Mouse (Mus musculus): ENCODE results near the gene Cd34.
A peak's percentile ranks its signal among the peaks of the same experiment; 100 is the strongest.

The Cd34 gene

DNA sequence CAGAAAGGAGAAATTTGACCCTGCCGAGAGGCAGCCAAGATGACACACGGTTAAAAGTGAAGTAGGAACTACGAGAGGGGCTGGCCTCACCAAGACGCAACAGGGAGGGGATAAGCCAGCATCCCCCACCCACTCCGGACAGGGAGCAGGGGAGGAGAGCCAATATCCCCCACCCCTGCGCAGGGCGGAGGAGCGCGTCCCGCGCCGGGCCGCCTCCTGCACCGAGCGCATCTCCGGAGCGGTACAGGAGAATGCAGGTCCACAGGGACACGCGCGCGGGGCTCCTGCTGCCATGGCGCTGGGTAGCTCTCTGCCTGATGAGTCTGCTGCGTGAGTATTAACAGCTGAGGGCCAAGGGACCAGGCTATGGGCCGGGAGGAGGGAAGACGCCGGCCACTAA is at the start of gene Cd34:
TSS of gene Cd34 (plus strand) at position 105 of the 400 bp plus-strand sequence.
- DNase-seq (ENCODE audit: low spot score), result no peak

- DNase-seq (ENCODE audit: low spot score), result no peak
Measured at GRCm38 (mm10) chr1:194894513-194894912, 44.1 kb upstream of the Cd34 start.

DNA sequence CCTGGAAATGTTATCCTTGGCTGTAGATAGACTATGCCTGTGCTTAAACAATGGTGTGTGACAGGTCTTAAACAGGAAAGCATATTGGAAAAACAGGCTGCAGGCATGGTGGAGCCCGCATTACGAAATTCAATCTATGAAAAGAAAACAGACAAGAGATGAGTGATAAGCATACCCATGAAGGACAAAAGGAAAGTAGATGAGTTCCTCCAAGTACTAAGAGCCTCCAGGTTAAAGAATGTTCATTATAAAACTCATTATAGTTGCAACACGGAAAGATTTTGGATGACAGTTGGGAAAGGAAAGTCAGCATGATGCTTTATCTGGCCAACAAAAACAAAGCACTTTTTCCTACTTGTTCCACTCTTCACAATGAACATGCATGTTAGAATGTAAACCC is 43.3 kb upstream of the Cd34 start:
- no peak for DNase-seq (ENCODE audit: low spot score)

- DNase-seq (ENCODE audit: low spot score), result no peak
Measured at GRCm38 (mm10) chr1:194901075-194901474, 37.5 kb upstream of the Cd34 start.

DNA sequence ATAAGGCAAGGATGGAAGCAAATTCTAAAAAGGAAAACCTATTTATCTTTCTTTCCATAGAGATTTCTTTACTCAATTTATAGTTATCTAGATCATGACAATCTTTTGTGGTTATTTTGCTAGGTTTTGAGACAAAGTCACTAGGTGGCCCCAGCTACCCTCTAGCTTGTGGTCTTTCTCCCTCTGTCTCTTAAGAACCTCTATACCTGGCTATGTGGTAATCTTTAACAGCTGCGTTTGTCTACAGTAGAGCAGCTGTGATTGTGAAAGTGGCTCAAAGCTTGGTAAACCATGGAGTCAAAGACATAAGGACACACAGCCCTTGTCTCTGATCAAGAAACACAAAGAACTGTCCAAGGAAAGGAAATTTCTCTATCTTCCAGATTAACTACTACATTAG is 36.8 kb upstream of the Cd34 start:
- no peak for DNase-seq (ENCODE audit: low spot score)

DNA sequence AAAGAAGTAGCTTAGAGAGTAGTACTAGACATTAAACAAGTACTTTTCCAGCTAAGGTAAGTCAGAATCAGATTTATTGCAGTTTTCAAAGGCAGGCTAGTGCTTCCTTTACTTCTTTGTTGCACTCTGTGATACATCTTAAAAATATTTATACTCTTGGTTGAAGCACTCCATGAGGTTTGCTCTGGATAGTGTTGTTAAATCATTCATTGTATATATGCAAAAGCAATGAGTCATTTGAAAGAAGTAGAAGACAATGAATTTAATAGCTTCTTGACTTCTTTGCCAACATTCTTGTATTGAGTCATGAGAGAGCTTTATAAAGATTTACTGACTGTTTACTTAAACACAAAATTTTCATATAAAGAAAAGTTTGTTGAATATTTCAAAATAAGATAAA is 29.7 kb upstream of the Cd34 start:
- DNase-seq (ENCODE audit: low spot score), result no peak

- no peak for DNase-seq (ENCODE audit: low spot score)
Measured at GRCm38 (mm10) chr1:194925753-194926350, 12.8 kb upstream of the Cd34 start.

GRCm38 (mm10) chr1:194927887-194928286 is 10.7 kb upstream of the Cd34 start:
- DNase-seq (ENCODE audit: low spot score), result no peak

DNA sequence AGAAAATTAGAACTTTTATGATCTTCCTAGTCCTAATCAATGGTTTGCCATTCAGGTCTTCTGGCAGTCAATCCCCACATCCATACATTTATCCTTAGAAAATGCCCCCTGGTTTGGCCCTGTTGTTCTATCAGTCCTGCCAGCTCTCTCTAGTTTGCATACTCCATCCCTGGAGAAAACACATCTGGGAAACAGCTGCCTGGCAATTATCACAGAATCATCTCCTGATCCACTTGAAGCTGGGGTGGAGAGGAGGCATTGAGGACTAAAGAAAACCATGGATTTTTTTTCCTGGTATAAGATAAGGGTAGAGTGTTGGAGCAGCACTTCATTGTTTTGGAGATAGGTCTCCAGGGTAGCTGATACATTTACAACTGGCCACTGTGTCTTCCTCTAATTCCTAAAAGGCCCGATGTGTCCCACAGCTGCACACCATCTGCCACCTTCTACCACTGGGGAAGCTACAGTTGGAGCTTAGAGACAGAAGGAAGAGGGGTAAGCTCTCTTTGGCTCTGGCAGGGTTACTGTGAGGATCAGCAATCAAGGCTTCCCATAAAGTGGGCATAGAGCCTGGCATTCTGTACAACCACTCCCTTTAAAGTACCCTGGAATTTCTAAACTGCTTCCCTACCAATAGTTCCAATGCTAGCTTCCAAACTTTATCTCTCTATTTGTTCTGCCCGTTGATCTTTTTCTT is 9.2 kb upstream of the Cd34 start:
- no peak for DNase-seq (ENCODE audit: low spot score)

DNA sequence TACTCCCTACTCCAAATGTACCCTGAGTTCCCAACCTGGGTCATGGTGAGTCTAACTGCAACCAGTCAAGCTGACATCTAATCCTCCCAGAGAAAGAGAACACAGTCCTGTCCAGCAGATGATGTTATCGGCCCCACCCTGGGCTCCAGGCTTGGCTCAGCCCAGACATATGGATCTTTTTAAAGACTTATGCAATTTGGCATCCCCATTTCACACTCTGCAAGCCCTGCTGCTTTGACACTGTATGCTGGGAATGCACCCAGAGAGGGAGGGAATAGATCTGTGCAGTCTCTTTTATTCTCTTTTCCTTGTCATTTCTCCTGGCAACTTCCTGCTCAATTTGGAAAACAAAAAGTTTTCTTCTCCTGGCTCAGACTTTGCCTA is 8.7 kb upstream of the Cd34 start:
- DNase-seq (ENCODE audit: low spot score), result no peak

DNA sequence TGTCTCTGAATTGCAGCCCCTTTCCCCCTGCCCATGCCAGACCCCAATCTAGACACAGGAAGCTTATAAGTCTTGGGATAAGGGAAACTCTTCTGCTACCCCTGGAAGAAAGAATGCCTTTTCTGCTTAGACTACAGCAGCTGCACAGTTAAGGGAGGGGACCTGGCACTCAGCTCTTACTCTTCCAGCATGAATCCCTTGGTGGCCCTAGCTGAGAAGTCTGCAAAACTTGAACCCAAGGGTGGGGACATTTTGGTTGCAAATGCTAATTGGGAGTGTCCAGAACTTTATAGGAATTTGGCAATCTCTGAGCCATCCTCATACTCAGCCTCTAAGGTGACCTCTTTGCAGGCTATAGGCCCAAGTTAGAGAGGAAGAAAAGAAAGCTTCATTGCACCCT is 7.9 kb upstream of the Cd34 start:
- no peak for DNase-seq (ENCODE audit: low spot score)

GRCm38 (mm10) chr1:194935351-194935750 is 3.3 kb upstream of the Cd34 start:
- no peak for DNase-seq (ENCODE audit: low spot score)

GRCm38 (mm10) chr1:194941528-194941927 is 2.9 kb downstream of the Cd34 start:
- no peak for DNase-seq (ENCODE audit: low spot score)

DNA sequence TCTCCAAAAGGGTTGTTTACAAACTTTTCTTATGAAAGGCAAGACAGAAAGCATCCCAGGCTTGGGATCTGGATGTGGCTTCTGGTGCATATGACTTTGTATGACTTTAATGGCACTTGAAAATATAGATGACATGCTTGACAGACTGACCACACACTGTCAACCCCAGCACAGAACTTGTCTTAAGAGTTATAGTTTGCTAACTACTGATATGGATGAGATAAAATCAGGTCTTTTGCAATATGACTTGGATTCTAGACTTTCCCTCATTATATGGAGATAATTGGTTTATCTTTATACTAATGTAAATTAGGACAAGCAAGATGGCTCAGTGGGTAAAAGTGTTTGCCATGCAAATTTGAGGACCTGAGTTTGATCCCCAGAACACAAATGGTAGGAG is 4.3 kb downstream of the Cd34 start:
- no peak for DNase-seq (ENCODE audit: low spot score)

GRCm38 (mm10) chr1:194943485-194943884 is 4.9 kb downstream of the Cd34 start:
- DNase-seq (ENCODE audit: low spot score), result no peak

- DNase-seq (ENCODE audit: low spot score), result no peak
Measured at GRCm38 (mm10) chr1:194945382-194945781, 6.8 kb downstream of the Cd34 start.

GRCm38 (mm10) chr1:194946467-194946866 is 7.8 kb downstream of the Cd34 start:
- DNase-seq (ENCODE audit: low spot score), result no peak

- DNase-seq (ENCODE audit: low spot score), result no peak
Measured at GRCm38 (mm10) chr1:194950913-194951312, 12.3 kb downstream of the Cd34 start.

DNA sequence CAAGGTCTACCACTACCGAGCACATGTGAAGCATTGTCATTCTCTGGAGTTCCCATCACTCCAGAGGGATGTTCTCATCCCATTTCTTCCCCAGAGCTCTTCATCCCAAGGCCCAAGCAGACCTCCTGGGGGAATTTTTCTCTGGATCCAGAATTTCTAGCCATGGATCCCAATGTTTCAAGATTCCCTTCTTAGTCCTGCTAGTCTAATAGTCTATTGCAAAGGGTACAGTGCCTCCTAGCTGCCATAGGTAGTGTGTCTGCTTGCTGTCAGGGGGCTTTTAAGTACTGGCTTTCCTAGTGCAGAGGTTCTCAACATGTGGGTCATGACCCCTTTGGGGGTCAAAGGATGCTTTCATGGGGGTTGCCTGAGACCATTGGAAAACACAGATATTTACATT is 14.3 kb downstream of the Cd34 start:
- no peak for DNase-seq (ENCODE audit: low spot score)

GRCm38 (mm10) chr1:194954694-194955093 is 16.1 kb downstream of the Cd34 start:
- DNase-seq (ENCODE audit: low spot score), result no peak

DNA sequence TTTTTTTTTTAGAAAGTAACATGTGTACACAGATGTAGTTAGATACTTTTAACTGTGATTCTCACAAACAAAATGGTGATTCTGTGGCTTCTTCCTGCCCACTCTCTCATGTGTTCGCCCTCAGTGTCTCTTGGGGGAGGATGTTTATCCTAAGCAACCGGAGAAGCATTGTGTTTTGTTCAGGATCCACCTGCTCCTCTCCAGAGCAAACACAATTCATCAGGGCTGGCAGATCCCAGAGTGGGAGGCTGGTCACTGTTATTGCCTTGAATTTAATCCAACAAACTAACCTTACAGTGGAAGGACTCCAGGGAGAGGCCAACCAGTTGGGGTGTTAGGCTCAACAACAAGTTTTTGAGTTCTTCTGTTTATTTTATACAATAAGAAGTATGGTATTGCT is 17.1 kb downstream of the Cd34 start:
- DNase-seq (ENCODE audit: low spot score), result no peak

DNA sequence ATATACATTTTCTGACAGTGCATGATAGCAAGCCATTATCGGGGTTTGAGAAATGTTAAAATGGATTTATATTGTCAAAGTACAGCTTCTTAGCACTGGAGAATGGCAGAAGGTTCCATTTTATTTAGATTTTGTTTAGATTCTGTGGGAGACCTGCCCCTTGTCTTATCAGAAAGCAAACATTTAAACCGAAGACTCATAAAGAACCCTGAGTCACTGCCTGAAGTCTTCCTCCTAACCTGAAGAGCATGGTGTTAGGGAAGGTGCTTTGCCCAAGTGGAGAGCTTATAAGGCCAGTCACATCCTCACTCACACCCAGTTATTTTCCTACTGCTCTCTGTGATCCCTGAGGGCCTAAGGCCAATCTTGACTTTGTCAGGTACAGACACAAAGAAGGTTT is 18.4 kb downstream of the Cd34 start:
- DNase-seq (ENCODE audit: low spot score), result no peak

- DNase-seq (ENCODE audit: low spot score), result peak; percentile 56
Measured at GRCm38 (mm10) chr1:194962181-194962580, 23.6 kb downstream of the Cd34 start.

DNA sequence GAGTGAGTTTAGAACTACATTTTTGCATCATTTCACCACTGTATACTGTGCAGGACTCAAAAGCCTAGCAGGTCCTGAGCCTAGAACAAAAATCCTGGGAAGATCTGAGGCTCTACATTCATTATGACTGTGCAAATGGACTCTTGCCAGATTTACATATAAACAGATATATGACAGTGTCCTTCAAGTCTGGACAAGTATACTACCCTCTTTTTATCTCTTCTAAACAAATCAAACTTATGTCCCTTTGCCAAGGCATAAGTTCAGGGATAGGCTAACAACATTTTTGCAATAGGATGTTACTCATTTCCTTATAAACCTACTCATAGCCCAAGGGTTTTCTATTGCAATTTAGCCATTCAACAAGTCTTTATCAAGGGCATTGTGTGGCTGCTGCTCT is 24.1 kb downstream of the Cd34 start:
- no peak for DNase-seq (ENCODE audit: low spot score)

Measured in left cerebral cortex, adult 11 months (tissue).